Mouse (Mus musculus) lung, postnatal 10 days (tissue): ENCODE data around the gene Txndc11.
A peak's percentile ranks its signal among the peaks of the same experiment; 100 is the strongest.

Experiments used
- DNase-seq: peaks from one replicate; pipeline ENCODE4 v3.0.0; 2021

Txndc11 gene

GRCm38 (mm10) chr16:11064341-11064740 lies 70.1 kb downstream of the Txndc11 start:
- no peak for DNase-seq

GRCm38 (mm10) chr16:11062794-11063721 lies 71.4 kb downstream of the Txndc11 start:
- peak; percentile 88 for DNase-seq

GRCm38 (mm10) chr16:11060645-11061044 lies 73.8 kb downstream of the Txndc11 start, which contains the start of gene Snn:
TSS of gene Snn (plus strand) at chr16:11060945.
- no peak for DNase-seq

GRCm38 (mm10) chr16:11055916-11056315 lies 78.5 kb downstream of the Txndc11 start:
- DNase-seq: no peak

DNA sequence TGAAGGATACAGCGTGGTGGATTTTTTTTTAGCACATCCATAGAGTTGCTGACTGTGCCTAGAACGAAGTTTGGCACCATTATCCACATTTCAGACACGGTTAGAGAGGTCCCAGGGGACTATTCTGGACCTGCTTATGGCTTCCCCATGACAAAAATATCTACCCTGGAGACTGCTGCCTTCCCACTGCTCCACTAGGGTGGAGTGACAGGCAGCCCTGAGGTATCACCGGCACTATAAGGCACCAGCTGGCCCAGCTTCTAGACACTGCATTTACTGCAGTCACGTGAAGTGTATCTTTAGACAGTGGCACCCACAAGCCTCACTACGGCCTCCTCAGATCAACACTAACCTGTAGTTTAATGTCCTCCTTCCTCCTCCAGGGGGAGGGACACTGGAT lies 79.6 kb downstream of the Txndc11 start:
- no peak for DNase-seq

- DNase-seq: no peak
Measured at GRCm38 (mm10) chr16:11054409-11054808, 80.0 kb downstream of the Txndc11 start.

DNA sequence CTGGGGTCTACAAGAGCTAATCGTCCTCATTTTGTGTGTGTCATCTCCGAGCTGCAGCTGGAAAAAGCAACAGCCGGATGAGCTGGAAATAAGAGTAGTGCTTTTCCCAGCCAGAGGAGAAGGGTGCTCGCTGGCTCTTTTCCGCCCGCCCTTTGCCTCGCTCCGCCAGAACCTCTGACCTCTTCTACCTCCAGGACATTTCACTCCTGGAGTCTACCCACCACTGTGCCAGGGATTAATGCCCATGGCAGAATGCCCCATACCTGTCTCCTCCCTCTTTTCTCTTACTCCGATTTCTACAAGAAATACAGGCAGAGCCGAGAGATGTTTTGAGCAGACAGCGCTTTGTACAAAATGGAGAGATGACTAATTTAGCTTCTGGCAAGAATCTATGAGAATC lies 83.3 kb downstream of the Txndc11 start:
- DNase-seq: no peak

- DNase-seq: no peak
Measured at GRCm38 (mm10) chr16:11050226-11050625, 84.2 kb downstream of the Txndc11 start.

GRCm38 (mm10) chr16:11047130-11047529 lies 87.3 kb downstream of the Txndc11 start:
- no peak for DNase-seq

DNA sequence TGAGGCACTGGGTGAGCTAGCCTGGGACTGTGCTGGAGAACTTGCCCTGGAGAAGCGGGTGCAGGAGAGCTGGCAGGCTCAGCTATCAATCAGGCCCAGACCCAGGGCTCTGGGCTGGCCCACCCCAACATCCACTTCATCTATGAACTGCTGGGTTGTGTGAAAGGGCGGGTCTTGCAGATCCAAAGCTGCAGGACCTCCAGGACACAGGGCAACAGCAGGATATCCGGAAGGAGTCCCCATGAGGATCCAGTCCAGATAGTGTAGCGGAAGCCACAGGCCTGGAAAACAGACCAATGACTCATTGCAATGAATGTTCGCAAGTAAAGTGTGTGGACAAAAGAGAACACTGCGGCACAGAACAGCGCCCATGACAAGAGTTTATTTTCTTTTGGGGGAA lies 88.0 kb downstream of the Txndc11 start:
- peak; percentile 37 for DNase-seq

DNA sequence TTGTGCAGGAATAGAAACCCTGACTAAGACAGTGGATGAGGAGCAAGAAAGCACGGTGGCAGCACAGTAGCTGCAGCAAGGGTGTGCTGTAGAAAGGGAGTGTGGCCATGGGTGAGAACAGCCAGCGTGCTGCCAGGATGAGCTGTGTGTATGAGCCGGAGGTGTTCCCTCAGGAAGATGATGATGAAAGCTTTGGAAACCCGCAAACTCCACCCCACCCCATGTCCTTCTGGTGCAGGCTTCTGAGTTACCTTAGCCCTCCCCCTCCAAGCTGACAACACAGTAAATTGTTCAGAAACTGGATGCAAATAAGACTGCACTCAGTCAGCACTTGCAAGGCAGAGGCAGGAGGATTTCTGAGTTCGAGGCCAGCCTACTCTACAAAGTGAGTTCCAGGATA lies 91.2 kb downstream of the Txndc11 start:
- DNase-seq: no peak

- no peak for DNase-seq
Measured at GRCm38 (mm10) chr16:11040603-11041002, 93.8 kb downstream of the Txndc11 start.

DNA sequence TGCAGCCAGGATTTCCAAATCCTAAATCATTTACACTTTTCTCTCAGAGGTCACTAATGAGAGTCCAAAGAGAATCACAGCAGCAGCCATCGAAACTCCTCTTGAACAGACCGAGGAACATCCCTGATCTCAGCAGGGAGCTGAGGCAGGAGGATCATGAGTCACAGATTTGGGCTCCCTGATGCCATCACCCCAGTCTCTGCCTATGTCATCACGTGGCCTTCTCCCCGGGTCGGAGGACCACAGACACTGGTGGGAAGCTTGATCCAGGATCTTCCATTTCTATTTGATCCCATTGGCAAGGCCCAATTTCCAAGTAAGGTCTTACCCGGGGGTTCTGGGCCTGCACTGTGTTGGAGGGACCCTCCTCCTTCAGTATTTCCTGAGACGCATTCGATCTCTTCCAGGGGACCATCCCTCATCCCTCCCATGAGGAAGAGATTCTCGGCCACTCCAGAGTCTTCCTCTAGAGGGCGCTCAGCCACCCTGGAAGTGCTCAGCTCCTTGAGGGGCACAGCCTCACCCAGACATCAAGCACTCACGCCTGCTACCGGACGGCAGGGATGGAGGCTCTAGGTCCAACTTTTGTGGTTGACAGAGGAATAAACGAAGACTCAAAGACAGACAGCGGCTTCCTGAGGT lies 98.5 kb downstream of the Txndc11 start:
- peak; percentile 89 for DNase-seq

DNA sequence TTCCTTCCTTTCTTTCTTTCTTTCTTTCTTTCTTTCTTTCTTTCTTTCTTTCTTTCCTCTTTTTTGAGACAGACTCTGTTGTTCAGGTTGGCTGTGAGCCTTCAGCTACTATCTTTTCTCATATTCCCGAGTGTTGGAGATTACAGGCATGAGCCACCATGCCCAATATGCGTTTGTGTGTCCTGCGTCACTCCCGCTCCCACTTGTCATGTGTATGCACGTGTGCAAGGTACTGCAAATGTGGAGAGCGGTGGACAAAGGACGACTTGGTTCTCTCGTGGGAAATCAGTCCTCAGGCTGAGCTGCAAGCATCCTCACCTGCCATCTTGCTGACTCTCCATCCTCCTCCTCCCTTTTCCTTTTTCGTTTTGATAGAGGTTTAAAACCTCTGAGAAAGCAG lies 99.2 kb downstream of the Txndc11 start:
- no peak for DNase-seq

GRCm38 (mm10) chr16:11034193-11034803 lies 100.2 kb downstream of the Txndc11 start:
- DNase-seq: peak; percentile 93

DNA sequence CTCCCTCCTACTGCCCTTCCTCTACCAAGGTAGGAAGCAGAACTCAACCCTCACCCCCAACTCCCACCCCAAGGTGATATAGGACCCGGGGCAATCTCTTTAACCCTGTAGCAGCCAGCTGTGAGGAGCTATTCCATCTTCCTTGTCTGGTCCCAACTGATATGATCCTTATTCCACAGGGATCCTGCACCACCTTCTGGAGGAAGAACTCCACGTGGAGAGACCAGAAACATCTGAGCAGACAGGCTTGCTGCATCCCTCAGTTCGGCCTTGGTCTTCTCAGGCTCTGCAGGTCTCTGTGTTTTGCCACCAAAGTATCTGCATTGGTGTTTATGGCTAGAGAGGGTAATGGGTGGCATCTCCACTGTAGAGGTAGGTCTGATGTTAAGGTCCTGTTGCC lies 103.1 kb downstream of the Txndc11 start:
- DNase-seq: no peak

- DNase-seq: no peak
Measured at GRCm38 (mm10) chr16:11030844-11031243, 103.6 kb downstream of the Txndc11 start.

DNA sequence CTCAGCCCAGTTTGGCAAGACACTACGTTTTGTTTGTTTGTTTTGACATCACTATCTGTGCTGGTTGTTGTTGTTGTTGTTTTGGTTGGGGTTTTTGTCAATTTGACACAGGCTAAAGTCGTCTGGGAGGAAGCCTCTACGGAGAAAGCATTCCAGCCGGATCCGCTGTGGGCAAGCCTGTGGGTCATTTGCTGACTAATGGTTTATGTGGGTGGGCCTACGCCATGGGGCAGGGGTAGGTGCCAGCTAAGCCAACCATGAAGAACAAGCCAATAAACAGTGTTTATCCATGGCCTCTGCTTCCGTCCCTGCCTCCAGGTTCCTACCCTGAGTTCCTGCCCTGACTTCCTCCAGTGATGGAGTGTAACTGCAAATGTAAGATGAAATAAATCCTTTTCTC lies 106.2 kb downstream of the Txndc11 start:
- DNase-seq: no peak
